ENCODE assay signal across 18 mouse cellular contexts in the genomic region with DNA sequence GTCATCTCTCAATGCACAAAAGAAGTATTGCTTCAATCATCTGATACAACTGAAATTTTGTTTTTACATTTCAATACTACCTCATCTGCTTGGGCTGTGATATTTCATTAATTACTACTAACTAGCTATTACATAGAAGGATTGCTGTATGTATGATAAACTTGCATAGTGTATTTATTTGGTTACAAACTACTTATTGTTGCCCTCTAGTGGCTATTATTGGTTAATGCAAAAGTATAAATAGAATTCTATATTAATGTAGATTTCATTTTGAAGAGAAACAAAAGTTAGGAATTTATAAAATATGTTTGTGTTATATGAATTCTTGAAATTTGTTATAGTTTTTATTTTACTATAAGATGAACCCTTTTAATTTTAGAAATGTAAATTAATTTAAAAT.
DNase-seq lines count a peak whose midpoint lies in the region; ATAC-seq and TF ChIP-seq lines count a peak whose summit lies in the region.
"Had no signal": no experiment of that assay in that cellular context is flagged by ENCODE, and none has a peak within 500 bp of the region (broad histone marks: within the 10 kb centered on the region; RNA-seq: fewer than 3 reads in every experiment).

No protein-coding gene starts in this region.

- H3K36me3 ChIP-seq in forebrain, embryonic 14.5 days (ENCODE audit: control insufficient read depth, insufficient read depth, low read length) = no peaks in the 10 kb centered on the region
- H3K36me3 ChIP-seq in forebrain, embryonic 16.5 days (ENCODE audit: control insufficient read depth, insufficient read depth) = no peaks in the 10 kb centered on the region
- H3K36me3 ChIP-seq: embryonic facial prominence, embryonic 15.5 days; forebrain, embryonic 10.5 days; heart, embryonic 13.5 days had no signal

- no peaks in the 10 kb centered on the region for H3K4me1 ChIP-seq in forebrain, embryonic 14.5 days (ENCODE audit: control insufficient read depth, insufficient read depth, low read length)
- no peaks in the 10 kb centered on the region for H3K4me1 ChIP-seq in forebrain, embryonic 16.5 days (replicated peaks; ENCODE audit: control insufficient read depth, insufficient read depth, low read length)
- H3K4me1 ChIP-seq: embryonic facial prominence, embryonic 15.5 days; forebrain, embryonic 10.5 days; heart, embryonic 13.5 days had no signal

- H3K27ac ChIP-seq in forebrain, embryonic 14.5 days (ENCODE audit: low read depth, low read length) = no peak overlapping the region
- H3K27ac ChIP-seq in forebrain, embryonic 16.5 days (ENCODE audit: low read length) = no peak overlapping the region
- no peak overlapping the region for H3K27ac ChIP-seq in layer of hippocampus, adult 2 months
- H3K27ac ChIP-seq: embryonic facial prominence, embryonic 15.5 days; forebrain, embryonic 10.5 days; heart, embryonic 13.5 days had no signal

- H3K4me3 ChIP-seq in forebrain, embryonic 14.5 days (ENCODE audit: low read depth, low read length) = no peak overlapping the region
- H3K4me3 ChIP-seq in forebrain, embryonic 16.5 days (replicated peaks; ENCODE audit: low read length) = no peak overlapping the region
- no peak overlapping the region for H3K4me3 ChIP-seq in layer of hippocampus, adult 2 months
- H3K4me3 ChIP-seq: embryonic facial prominence, embryonic 15.5 days; forebrain, embryonic 10.5 days; heart, embryonic 13.5 days had no signal

- peak; percentile 16 for DNase-seq in forebrain, embryonic 14.5 days (ENCODE audit: low spot score)
- no peak for DNase-seq in layer of hippocampus, adult 2 months (ENCODE audit: low spot score in 2 of 2)
- no peak for DNase-seq in layer of hippocampus, postnatal 10 days (ENCODE audit: low spot score in 2 of 2)
- DNase-seq in 416B (ENCODE audit: low read depth) (peak; percentile 8), NIH3T3 (ENCODE audit: low read depth) (peak; percentile 1)
- no peak for DNase-seq in right cerebral cortex, postnatal 36 days (ENCODE audit: low spot score in 2 of 2)
- DNase-seq in left cerebral cortex, adult 11 months (ENCODE audit: low spot score) = no peak
- DNase-seq: adrenal gland, postnatal 10 days; cerebellum, adult 2 months; kidney, postnatal 10 days; lung, adult 2 months; thymus, postnatal 14 days had no signal

- H3K27me3 ChIP-seq in forebrain, embryonic 14.5 days (replicated peaks; ENCODE audit: control insufficient read depth, insufficient read depth, low read length) = no peaks in the 10 kb centered on the region
- H3K27me3 ChIP-seq in forebrain, embryonic 16.5 days (replicated peaks; ENCODE audit: control insufficient read depth, insufficient read depth, low read length) = no peaks in the 10 kb centered on the region
- H3K27me3 ChIP-seq: embryonic facial prominence, embryonic 15.5 days; heart, embryonic 13.5 days had no signal

- no peak overlapping the region for H3K9ac ChIP-seq in forebrain, embryonic 14.5 days (ENCODE audit: low read length)
- no peak overlapping the region for H3K9ac ChIP-seq in forebrain, embryonic 16.5 days (replicated peaks; ENCODE audit: low read depth, low read length)
- H3K9ac ChIP-seq: embryonic facial prominence, embryonic 15.5 days; heart, embryonic 13.5 days had no signal

- H3K4me2 ChIP-seq in forebrain, embryonic 14.5 days (ENCODE audit: low read length) = no peak overlapping the region
- H3K4me2 ChIP-seq in forebrain, embryonic 16.5 days (ENCODE audit: low read length) = no peak overlapping the region
- H3K4me2 ChIP-seq: embryonic facial prominence, embryonic 15.5 days; heart, embryonic 13.5 days; liver, embryonic 11.5 days had no signal

- ATAC-seq in forebrain, embryonic 14.5 days = no peak
- no peak for ATAC-seq in forebrain, embryonic 16.5 days
- ATAC-seq: midbrain, embryonic 16.5 days had no signal

- peak; percentile 73 for TF ChIP-seq CTCF in layer of hippocampus, adult 2 months (conservative IDR thresholded peaks at IDR 0.05)

- H3K9me3 ChIP-seq in forebrain, embryonic 14.5 days (replicated peaks; ENCODE audit: control insufficient read depth, low read length) = no peaks in the 10 kb centered on the region
- H3K9me3 ChIP-seq in forebrain, embryonic 16.5 days (ENCODE audit: control insufficient read depth, low read length) = no peaks in the 10 kb centered on the region
- H3K9me3 ChIP-seq: embryonic facial prominence, embryonic 15.5 days; forebrain, embryonic 10.5 days; heart, embryonic 13.5 days had no signal

Comparison
In these comparisons a context has a peak if more than half of its experiments do, and no peak if none do; other contexts are left out.
1. DNase-seq: peak in forebrain, embryonic 14.5 days (single experiment), 416B (single experiment) and NIH3T3 (single experiment); none in layer of hippocampus, adult 2 months (0 of 2), layer of hippocampus, postnatal 10 days (0 of 2), right cerebral cortex, postnatal 36 days (0 of 2) and left cerebral cortex, adult 11 months (single experiment).